Mouse (Mus musculus): ENCODE results near the gene Zfyve9. TPM values are rescaled to one million over a fixed set of nuclear protein-coding genes. Genes with fewer than 3 reads are reported as not detected.

Zfyve9 gene
- polyA plus RNA-seq, 1 experiment from 2014 or later, result 8.4 TPM

GRCm38 (mm10) chr4:108796701-108797100 lies 16.1 kb upstream of the Zfyve9 start:
- H3K36me3 ChIP-seq (ENCODE audit: control insufficient read depth, insufficient read depth, low read length), result no peaks in the 10 kb centered on the region
- 63% methylated on average over 4 of the region's 4 CpGs for WGBS

GRCm38 (mm10) chr4:108793941-108794340 lies 13.3 kb upstream of the Zfyve9 start:
- Histone ChIP-seq H3K9me3 (ENCODE audit: control insufficient read depth, low read length) (no peaks in the 10 kb centered on the region), H3K4me1 (replicated peaks; ENCODE audit: control insufficient read depth, insufficient read depth, low read length) (no peaks in the 10 kb centered on the region), H3K9ac (ENCODE audit: low read depth, low read length) (no peak overlapping the region), H3K4me2 (replicated peaks; ENCODE audit: low read depth, low read length) (no peak overlapping the region), H3K36me3 (ENCODE audit: control insufficient read depth, insufficient read depth, low read length) (no peaks in the 10 kb centered on the region), H3K4me3 (ENCODE audit: low read depth, low read length) (no peak overlapping the region), H3K27me3 (ENCODE audit: control insufficient read depth, insufficient read depth, low read length) (no peaks in the 10 kb centered on the region), H3K27ac (ENCODE audit: low read depth, low read length) (no peak overlapping the region)
- no peak for ATAC-seq (ENCODE audit: low FRiP score)
- 67% methylated on average over 1 of the region's 1 CpGs for WGBS
- DNase-seq (ENCODE audit: low spot score), result no peak

More at GRCm38 (mm10) chr4:108796701-108797100, 16.1 kb upstream of the Zfyve9 start:
- Histone ChIP-seq H3K27me3 (ENCODE audit: control insufficient read depth, insufficient read depth, low read length) (no peaks in the 10 kb centered on the region), H3K4me2 (replicated peaks; ENCODE audit: low read depth, low read length) (no peak overlapping the region), H3K4me1 (replicated peaks; ENCODE audit: control insufficient read depth, insufficient read depth, low read length) (no peaks in the 10 kb centered on the region), H3K9me3 (ENCODE audit: control insufficient read depth, low read length) (no peaks in the 10 kb centered on the region), H3K9ac (ENCODE audit: low read depth, low read length) (no peak overlapping the region), H3K4me3 (ENCODE audit: low read depth, low read length) (no peak overlapping the region), H3K27ac (ENCODE audit: low read depth, low read length) (no peak overlapping the region)
- no peak for DNase-seq (ENCODE audit: low spot score)
- no peak for ATAC-seq (ENCODE audit: low FRiP score)

GRCm38 (mm10) chr4:108790507-108790906 lies 9.9 kb upstream of the Zfyve9 start:
- Histone ChIP-seq H3K9ac (ENCODE audit: low read depth, low read length) (no peak overlapping the region), H3K4me3 (ENCODE audit: low read depth, low read length) (no peak overlapping the region), H3K36me3 (ENCODE audit: control insufficient read depth, insufficient read depth, low read length) (no peaks in the 10 kb centered on the region), H3K9me3 (ENCODE audit: control insufficient read depth, low read length) (no peaks in the 10 kb centered on the region), H3K27ac (ENCODE audit: low read depth, low read length) (no peak overlapping the region), H3K4me2 (replicated peaks; ENCODE audit: low read depth, low read length) (no peak overlapping the region), H3K4me1 (replicated peaks; ENCODE audit: control insufficient read depth, insufficient read depth, low read length) (no peaks in the 10 kb centered on the region), H3K27me3 (ENCODE audit: control insufficient read depth, insufficient read depth, low read length) (no peaks in the 10 kb centered on the region)
- WGBS, result 50% methylated on average over 1 of the region's 1 CpGs
- ATAC-seq (ENCODE audit: low FRiP score) (no peak), DNase-seq (ENCODE audit: low spot score) (no peak)

DNA sequence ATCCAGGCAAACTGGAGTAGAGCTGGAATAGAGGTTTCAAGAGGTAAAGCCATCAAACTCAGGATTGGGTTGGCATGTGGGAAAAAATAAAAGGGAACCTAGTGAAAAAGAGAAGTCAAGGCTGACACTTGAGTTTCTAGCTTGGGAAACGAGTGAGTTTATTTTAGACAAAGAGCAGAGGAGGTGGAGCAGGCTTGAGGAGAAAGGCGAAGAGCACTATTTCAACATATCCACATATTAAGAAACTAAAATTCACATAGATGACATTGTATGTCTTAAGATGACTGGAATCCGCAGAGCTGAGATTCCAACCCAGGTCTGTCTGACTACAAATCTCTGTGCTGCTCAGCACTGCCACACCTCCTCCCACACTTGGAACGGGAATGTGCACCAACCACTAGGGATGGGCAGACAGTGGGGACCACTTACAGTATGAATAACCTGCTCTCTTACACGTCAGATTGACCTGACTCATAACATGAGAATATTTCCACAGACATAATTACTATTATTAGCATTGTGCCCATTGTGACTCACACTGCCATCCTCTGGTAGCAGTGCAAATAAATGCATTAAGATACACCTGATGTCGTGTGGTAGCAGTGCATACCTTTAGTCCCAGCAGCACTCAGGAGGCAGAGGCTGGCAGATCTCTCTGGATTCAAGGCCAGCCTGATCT lies 8.8 kb upstream of the Zfyve9 start:
- no peak for ATAC-seq (ENCODE audit: low FRiP score)
- H3K9ac ChIP-seq (ENCODE audit: low read depth, low read length), result no peak overlapping the region
- H3K36me3 ChIP-seq (ENCODE audit: control insufficient read depth, insufficient read depth, low read length), result no peaks in the 10 kb centered on the region
- no peak overlapping the region for H3K4me3 ChIP-seq (ENCODE audit: low read depth, low read length)
- no peak overlapping the region for H3K27ac ChIP-seq (ENCODE audit: low read depth, low read length)
- H3K4me2 ChIP-seq (replicated peaks; ENCODE audit: low read depth, low read length), result no peak overlapping the region
- no peak for DNase-seq (ENCODE audit: low spot score)
- no peaks in the 10 kb centered on the region for H3K9me3 ChIP-seq (ENCODE audit: control insufficient read depth, low read length)
- WGBS, result 81% methylated on average over 6 of the region's 6 CpGs
- no peaks in the 10 kb centered on the region for H3K4me1 ChIP-seq (replicated peaks; ENCODE audit: control insufficient read depth, insufficient read depth, low read length)
- no peaks in the 10 kb centered on the region for H3K27me3 ChIP-seq (ENCODE audit: control insufficient read depth, insufficient read depth, low read length)

- Histone ChIP-seq H3K27ac (ENCODE audit: low read depth, low read length) (no peak overlapping the region), H3K27me3 (ENCODE audit: control insufficient read depth, insufficient read depth, low read length) (no peaks in the 10 kb centered on the region), H3K4me2 (replicated peaks; ENCODE audit: low read depth, low read length) (no peak overlapping the region), H3K9me3 (ENCODE audit: control insufficient read depth, low read length) (no peaks in the 10 kb centered on the region), H3K4me3 (ENCODE audit: low read depth, low read length) (no peak overlapping the region), H3K4me1 (replicated peaks; ENCODE audit: control insufficient read depth, insufficient read depth, low read length) (no peaks in the 10 kb centered on the region), H3K36me3 (ENCODE audit: control insufficient read depth, insufficient read depth, low read length) (no peaks in the 10 kb centered on the region), H3K9ac (ENCODE audit: low read depth, low read length) (no peak overlapping the region)
- no peak for ATAC-seq (ENCODE audit: low FRiP score)
- WGBS, result 38% methylated on average over 8 of the region's 8 CpGs
- DNase-seq (ENCODE audit: low spot score), result no peak
These were observed 2.0 kb upstream of the Zfyve9 start for GRCm38 (mm10) chr4:108782421-108783085.

DNA sequence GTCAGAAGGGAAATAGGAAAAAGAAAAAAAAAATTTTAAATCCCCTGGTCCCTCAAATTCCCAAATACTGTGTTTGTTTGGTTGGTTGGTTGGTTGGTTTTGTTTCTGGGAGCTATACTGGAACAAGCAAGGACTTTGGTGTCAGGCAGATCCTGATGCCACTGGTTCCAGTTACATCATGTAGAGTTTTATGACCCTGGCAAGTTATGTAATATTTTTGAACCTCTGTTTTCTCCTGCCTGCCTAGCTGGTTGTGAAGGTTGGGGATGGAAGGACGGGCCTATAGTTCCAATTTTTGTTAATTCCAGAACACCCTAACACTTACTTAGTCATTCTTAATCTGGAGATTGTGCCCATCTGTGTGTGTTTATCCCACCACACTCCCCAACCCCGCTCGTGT lies 998 bp upstream of the Zfyve9 start:
- no peak overlapping the region for H3K4me3 ChIP-seq (ENCODE audit: low read depth, low read length)
- H3K4me1 ChIP-seq (replicated peaks; ENCODE audit: control insufficient read depth, insufficient read depth, low read length), result no peaks in the 10 kb centered on the region
- H3K9ac ChIP-seq (ENCODE audit: low read depth, low read length), result no peak overlapping the region
- no peak for ATAC-seq (ENCODE audit: low FRiP score)
- no peak for DNase-seq (ENCODE audit: low spot score)
- 0 out of 2 replicates have a peak overlapping the region, but pooled peaks have one; percentile 8 for H3K4me2 ChIP-seq (replicated peaks; ENCODE audit: low read depth, low read length)
- no peaks in the 10 kb centered on the region for H3K36me3 ChIP-seq (ENCODE audit: control insufficient read depth, insufficient read depth, low read length)
- H3K27me3 ChIP-seq (ENCODE audit: control insufficient read depth, insufficient read depth, low read length), result no peaks in the 10 kb centered on the region
- 74% methylated on average over 3 of the region's 3 CpGs for WGBS
- H3K9me3 ChIP-seq (ENCODE audit: control insufficient read depth, low read length), result no peaks in the 10 kb centered on the region
- H3K27ac ChIP-seq (ENCODE audit: low read depth, low read length), result no peak overlapping the region

- peak overlapping the region; percentile 57 for H3K4me2 ChIP-seq (replicated peaks; ENCODE audit: low read depth, low read length)
- peak overlapping the region; percentile 96 for H3K27ac ChIP-seq (ENCODE audit: low read depth, low read length)
- DNase-seq (ENCODE audit: low spot score) (no peak), ATAC-seq (ENCODE audit: low FRiP score) (peak; percentile 66; the same call in 1 of the 2 replicates)
- peak overlapping the region; percentile 98 for H3K9ac ChIP-seq (ENCODE audit: low read depth, low read length)
- H3K9me3 ChIP-seq (ENCODE audit: control insufficient read depth, low read length), result no peaks in the 10 kb centered on the region
- under 1% methylated on average over 19 of the region's 20 CpGs for WGBS
- H3K4me1 ChIP-seq (replicated peaks; ENCODE audit: control insufficient read depth, insufficient read depth, low read length), result no peaks in the 10 kb centered on the region
- no peaks in the 10 kb centered on the region for H3K36me3 ChIP-seq (ENCODE audit: control insufficient read depth, insufficient read depth, low read length)
- no peaks in the 10 kb centered on the region for H3K27me3 ChIP-seq (ENCODE audit: control insufficient read depth, insufficient read depth, low read length)
- H3K4me3 ChIP-seq (ENCODE audit: low read depth, low read length), result peak overlapping the region; percentile 90
These were observed 237 bp upstream of the Zfyve9 start for GRCm38 (mm10) chr4:108780864-108781205.

DNA sequence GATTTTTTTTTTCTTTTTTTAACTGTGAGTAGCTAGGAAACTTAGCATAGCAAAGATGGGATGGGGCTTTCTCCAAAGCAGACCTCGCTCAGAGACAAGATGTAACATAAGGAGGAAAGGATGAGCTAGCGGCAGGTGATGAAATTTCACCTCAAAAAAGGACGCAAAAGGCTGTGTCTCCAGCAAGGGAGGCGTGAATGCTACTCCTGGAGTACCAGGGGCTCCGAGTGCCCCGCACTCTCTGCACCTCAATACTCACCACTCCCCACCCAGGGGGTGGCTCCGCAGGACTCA lies 888 bp downstream of the Zfyve9 start:
- Histone ChIP-seq H3K36me3 (ENCODE audit: control insufficient read depth, insufficient read depth, low read length) (no peaks in the 10 kb centered on the region), H3K4me3 (ENCODE audit: low read depth, low read length) (peak overlapping the region; percentile 90), H3K9ac (ENCODE audit: low read depth, low read length) (peak overlapping the region; percentile 98), H3K27ac (ENCODE audit: low read depth, low read length) (peak overlapping the region; percentile 96), H3K4me1 (replicated peaks; ENCODE audit: control insufficient read depth, insufficient read depth, low read length) (no peaks in the 10 kb centered on the region), H3K27me3 (ENCODE audit: control insufficient read depth, insufficient read depth, low read length) (no peaks in the 10 kb centered on the region), H3K4me2 (replicated peaks; ENCODE audit: low read depth, low read length) (peak overlapping the region; percentile 57), H3K9me3 (ENCODE audit: control insufficient read depth, low read length) (no peaks in the 10 kb centered on the region)
- no peak for ATAC-seq (ENCODE audit: low FRiP score)
- no peak for DNase-seq (ENCODE audit: low spot score)
- 2% methylated on average over 7 of the region's 7 CpGs for WGBS

GRCm38 (mm10) chr4:108768527-108768926 lies 12.1 kb downstream of the Zfyve9 start:
- H3K4me1 ChIP-seq (replicated peaks; ENCODE audit: control insufficient read depth, insufficient read depth, low read length), result no peaks in the 10 kb centered on the region
- H3K9me3 ChIP-seq (ENCODE audit: control insufficient read depth, low read length), result no peaks in the 10 kb centered on the region
- no peaks in the 10 kb centered on the region for H3K36me3 ChIP-seq (ENCODE audit: control insufficient read depth, insufficient read depth, low read length)
- DNase-seq (ENCODE audit: low spot score), result no peak
- ATAC-seq (ENCODE audit: low FRiP score), result no peak
- no peak overlapping the region for H3K27ac ChIP-seq (ENCODE audit: low read depth, low read length)
- no peaks in the 10 kb centered on the region for H3K27me3 ChIP-seq (ENCODE audit: control insufficient read depth, insufficient read depth, low read length)
- no peak overlapping the region for H3K4me3 ChIP-seq (ENCODE audit: low read depth, low read length)
- H3K9ac ChIP-seq (ENCODE audit: low read depth, low read length), result no peak overlapping the region
- H3K4me2 ChIP-seq (replicated peaks; ENCODE audit: low read depth, low read length), result no peak overlapping the region
